Mouse (Mus musculus) right cerebral cortex, postnatal 10 days (tissue): ENCODE results near the gene Nomo1.
A peak's percentile ranks its signal among the peaks of the same experiment; 100 is the strongest.

ENCODE experiments used
- DNase-seq, 2 experiments: peaks; one replicate each; pipeline ENCODE4 v3.0.0; 2021; ENCODE audit warnings: low spot score in 2 of 2

Nomo1 gene

GRCm38 (mm10) chr7:46103075-46103591 lies 69.6 kb downstream of the Nomo1 start:
- peak; percentile 70 to 76 for DNase-seq

GRCm38 (mm10) chr7:46103771-46104170 lies 70.3 kb downstream of the Nomo1 start:
- DNase-seq, result no peak

GRCm38 (mm10) chr7:46104256-46104915 lies 70.9 kb downstream of the Nomo1 start:
- peak in 1 of 2 experiments; percentile 60 for DNase-seq

- no peak for DNase-seq
Observed at GRCm38 (mm10) chr7:46105484-46105883, 72.0 kb downstream of the Nomo1 start.

GRCm38 (mm10) chr7:46110079-46110478 lies 76.6 kb downstream of the Nomo1 start:
- no peak for DNase-seq

GRCm38 (mm10) chr7:46111212-46111817 lies 77.8 kb downstream of the Nomo1 start:
- DNase-seq, result no peak

GRCm38 (mm10) chr7:46111938-46112337 lies 78.4 kb downstream of the Nomo1 start:
- DNase-seq, result no peak

- no peak for DNase-seq
Observed at GRCm38 (mm10) chr7:46113435-46113834, 79.9 kb downstream of the Nomo1 start.

- no peak for DNase-seq
Observed at GRCm38 (mm10) chr7:46116118-46116581, 82.7 kb downstream of the Nomo1 start.

GRCm38 (mm10) chr7:46117035-46117434 lies 83.5 kb downstream of the Nomo1 start:
- no peak for DNase-seq

- DNase-seq, result no peak
Observed at GRCm38 (mm10) chr7:46122964-46123363, 89.5 kb downstream of the Nomo1 start.

- DNase-seq, result no peak
Observed at GRCm38 (mm10) chr7:46124460-46124859, 91.0 kb downstream of the Nomo1 start.

GRCm38 (mm10) chr7:46125340-46125739 lies 91.8 kb downstream of the Nomo1 start:
- no peak for DNase-seq

- DNase-seq, result no peak
Observed at GRCm38 (mm10) chr7:46128196-46128595, 94.7 kb downstream of the Nomo1 start.

- DNase-seq, result no peak
Observed at GRCm38 (mm10) chr7:46129463-46130179, 96.1 kb downstream of the Nomo1 start.

GRCm38 (mm10) chr7:46130723-46131122 lies 97.2 kb downstream of the Nomo1 start:
- no peak for DNase-seq

- no peak for DNase-seq
Observed at GRCm38 (mm10) chr7:46131266-46131665, 97.8 kb downstream of the Nomo1 start.

GRCm38 (mm10) chr7:46131806-46132205 lies 98.3 kb downstream of the Nomo1 start:
- no peak for DNase-seq

GRCm38 (mm10) chr7:46132229-46132628 lies 98.7 kb downstream of the Nomo1 start:
- DNase-seq, result no peak
